Mouse (Mus musculus): ENCODE measurements around the gene Nsg2.

- TF ChIP-seq FLI1 (IDR thresholded peaks at IDR 0.05; ENCODE audit: low read length), result no peak
- TF ChIP-seq GATA1 (IDR thresholded peaks at IDR 0.05; ENCODE audit: borderline replicate concordance, low read length), result no peak
Observed at GRCm38 (mm10) chr11:32029356-32029755, 29.1 kb downstream of the Nsg2 start.
